Mouse (Mus musculus) kidney, adult 2 months (tissue): ENCODE measurements around the gene Pkn1. TPM values are rescaled to one million over a fixed set of nuclear protein-coding genes. Genes with fewer than 3 reads are reported as not detected.

Source experiments
- DNase-seq: peaks from one replicate; pipeline ENCODE4 v3.0.0; 2021
- H3K27ac ChIP-seq: fragments of 200-500 bp; 2 replicates; pipeline ENCODE4 v1.5.1; 2012; ENCODE audit warnings: low read depth, low read length, control low read depth, inconsistent platforms; ENCODE audit not compliant: insufficient read depth
- H3K27me3 ChIP-seq: fragments of 200-500 bp; replicated peaks from 2 replicates; pipeline ENCODE4 v1.6.1; 2012; ENCODE audit warnings: mild to moderate bottlenecking, moderate library complexity, low read length, inconsistent platforms; ENCODE audit not compliant: control insufficient read depth, insufficient read depth
- H3K36me3 ChIP-seq: fragments of 200-500 bp; 2 replicates; pipeline ENCODE4 v1.6.1; 2012; ENCODE audit warnings: mild to moderate bottlenecking, moderate library complexity, low read length, inconsistent platforms; ENCODE audit not compliant: control insufficient read depth, insufficient read depth
- H3K4me1 ChIP-seq: fragments of 200-500 bp; 2 replicates; pipeline ENCODE4 v1.6.1; 2011; ENCODE audit warnings: low read length; ENCODE audit not compliant: control insufficient read depth, insufficient read depth
- H3K4me3 ChIP-seq: fragments of 200-500 bp; 2 replicates; pipeline ENCODE4 v1.5.1; 2011; ENCODE audit warnings: mild to moderate bottlenecking, low read depth, low read length, control low read depth; ENCODE audit not compliant: insufficient read depth
- CTCF ChIP-seq: fragments of 200-500 bp; conservative IDR thresholded peaks from 2 replicates; pipeline ENCODE4 v1.5.1; 2011; ENCODE audit warnings: low read depth, mild to moderate bottlenecking, control low read depth, low read length, moderate library complexity, mixed read lengths; ENCODE audit not compliant: insufficient read depth, insufficient read length
- POLR2A ChIP-seq: fragments of 200-500 bp; IDR thresholded peaks from one replicate; pipeline ENCODE4 v1.6.1; 2011; ENCODE audit warnings: low read depth, low read length, control low read depth
- WGBS: fragments of 180-500 bp; shearing (Covaris S2); methylation state at CpG from one replicate; pipeline ENCODE4 v1.1.7; 2018; 5-methylcytosine and 5-hydroxymethylcytosine counted together
- polyA plus RNA-seq: library from polyadenylated mRNA; depleted of rRNA; stranded (reverse); fragments of >200 nt; gene quantifications from 2 replicates; pipeline ENCODE4 v1.2.3, GENCODE M21; 2012

Gene Pkn1
- polyA plus RNA-seq, 1 experiment, result 81.9 TPM

DNA sequence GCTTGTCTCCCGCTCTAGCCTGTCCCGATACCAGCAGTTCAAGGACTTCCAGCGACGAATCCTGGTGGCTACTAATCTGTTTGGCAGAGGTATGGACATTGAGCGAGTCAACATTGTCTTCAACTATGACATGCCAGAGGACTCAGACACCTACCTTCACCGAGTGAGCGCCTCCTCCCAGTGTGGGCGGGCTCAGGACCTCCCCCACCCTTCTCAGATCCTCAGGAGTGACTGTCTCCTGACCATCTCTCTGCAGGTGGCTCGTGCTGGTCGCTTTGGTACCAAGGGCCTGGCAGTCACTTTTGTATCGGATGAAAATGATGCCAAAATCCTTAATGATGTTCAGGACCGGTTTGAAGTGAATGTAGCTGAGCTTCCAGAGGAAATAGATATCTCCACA, 23.7 kb upstream of the Pkn1 start:
- no peak overlapping the region for H3K27ac ChIP-seq
- 89% methylated on average over 12 of the region's 12 CpGs for WGBS

DNA sequence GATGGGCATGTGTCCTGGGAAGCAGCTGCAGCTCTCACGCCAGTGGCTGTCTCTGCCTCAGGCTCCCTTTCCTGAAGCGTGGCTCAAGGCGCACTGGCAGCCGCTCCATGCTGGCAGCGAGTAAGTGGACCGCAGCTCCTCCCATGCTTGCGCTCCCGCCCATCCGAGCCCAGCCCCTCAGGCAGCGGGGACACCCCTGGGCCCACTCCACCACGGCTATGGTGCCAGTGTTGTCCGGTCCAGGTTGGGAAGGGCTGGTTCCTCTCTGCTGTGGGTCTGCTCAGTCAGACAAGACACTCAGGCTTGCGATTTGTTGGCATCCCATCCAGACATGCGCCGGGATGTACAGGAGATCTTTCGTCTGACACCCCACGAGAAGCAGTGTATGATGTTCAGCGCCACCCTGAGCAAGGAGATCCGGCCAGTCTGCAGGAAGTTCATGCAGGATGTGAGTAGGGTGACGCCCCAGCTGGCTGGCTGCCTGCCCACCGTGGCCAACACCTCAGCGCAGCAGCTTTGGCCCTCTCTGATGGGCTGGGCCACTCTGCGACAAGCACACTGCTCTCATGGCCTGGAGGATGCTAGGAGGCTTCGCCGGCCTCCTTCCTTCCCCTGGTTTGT, 22.5 kb upstream of the Pkn1 start:
- 71% methylated on average over 25 of the region's 25 CpGs for WGBS

More for the DNA sequence above, 23.7 kb upstream of the Pkn1 start:
- DNase-seq, result no peak
- Histone ChIP-seq H3K4me3 (no peak overlapping the region), H3K36me3 (no peaks in the 10 kb centered on the region; the same call in 1 of the 2 replicates), H3K4me1 (no peaks in the 10 kb centered on the region), H3K27me3 (no peaks in the 10 kb centered on the region)
- TF ChIP-seq POLR2A (no peak), CTCF (no peak)

DNA sequence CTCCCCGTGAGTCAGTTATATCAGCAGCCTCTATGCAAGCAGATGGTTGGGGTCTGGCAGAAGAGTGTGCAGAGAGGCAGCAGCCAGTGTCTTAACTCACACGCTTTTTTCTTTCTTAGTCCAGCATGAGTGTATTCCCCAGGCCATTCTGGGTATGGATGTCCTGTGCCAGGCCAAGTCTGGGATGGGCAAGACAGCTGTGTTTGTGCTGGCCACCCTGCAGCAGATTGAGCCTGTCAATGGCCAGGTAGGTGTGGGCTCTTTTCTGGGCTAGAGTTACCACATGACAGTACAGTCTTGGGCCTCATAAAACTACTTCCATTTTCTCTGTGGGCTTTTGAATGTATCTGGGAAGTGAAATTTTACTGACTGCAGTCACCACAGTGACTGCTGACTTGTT, 20.7 kb upstream of the Pkn1 start:
- WGBS, result 88% methylated on average over 2 of the region's 2 CpGs
- H3K4me1 ChIP-seq, result peaks cover 10% of the 10 kb centered on the region; the same call in 1 of the 2 replicates
- H3K36me3 ChIP-seq, result no peaks in the 10 kb centered on the region; the same call in 1 of the 2 replicates
- no peaks in the 10 kb centered on the region for H3K27me3 ChIP-seq
- no peak for DNase-seq
- no peak for TF ChIP-seq CTCF
- no peak for TF ChIP-seq POLR2A
- no peak overlapping the region for H3K4me3 ChIP-seq
- no peak overlapping the region for H3K27ac ChIP-seq

More for the DNA sequence above, 22.5 kb upstream of the Pkn1 start:
- Histone ChIP-seq H3K4me3 (no peak overlapping the region), H3K27ac (peak overlapping the region; percentile 24; the same call in 1 of the 2 replicates), H3K36me3 (no peaks in the 10 kb centered on the region; the same call in 1 of the 2 replicates), H3K27me3 (no peaks in the 10 kb centered on the region), H3K4me1 (peaks cover 4% of the 10 kb centered on the region; the same call in 1 of the 2 replicates)
- DNase-seq, result peak; percentile 92
- no peak for TF ChIP-seq POLR2A
- TF ChIP-seq CTCF, result no peak

DNA sequence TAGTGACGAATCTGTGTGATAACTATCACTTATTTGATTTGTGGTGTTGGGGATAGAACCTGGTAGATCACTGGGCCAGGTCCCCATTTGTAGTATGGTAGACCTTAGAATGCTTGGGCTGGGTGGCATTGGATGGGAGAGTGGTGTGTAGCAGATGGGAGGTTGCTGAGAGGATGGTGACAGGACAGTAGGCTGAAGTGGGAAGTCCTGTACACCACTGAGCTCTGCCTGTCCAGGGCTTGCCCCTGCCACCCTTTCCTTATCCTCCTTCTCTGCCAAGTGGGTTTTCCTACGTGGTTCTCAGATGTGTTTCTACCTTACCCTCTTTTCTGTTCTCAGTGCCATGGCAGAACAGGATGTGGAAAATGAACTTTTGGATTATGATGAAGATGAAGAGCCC, 20.1 kb upstream of the Pkn1 start:
- no peaks in the 10 kb centered on the region; the same call in 1 of the 2 replicates for H3K36me3 ChIP-seq
- H3K4me3 ChIP-seq, result no peak overlapping the region
- TF ChIP-seq CTCF, result no peak
- no peak for TF ChIP-seq POLR2A
- H3K4me1 ChIP-seq, result peaks cover 10% of the 10 kb centered on the region; the same call in 1 of the 2 replicates
- DNase-seq, result no peak
- no peak overlapping the region for H3K27ac ChIP-seq
- 72% methylated on average over 2 of the region's 2 CpGs for WGBS
- no peaks in the 10 kb centered on the region for H3K27me3 ChIP-seq

DNA sequence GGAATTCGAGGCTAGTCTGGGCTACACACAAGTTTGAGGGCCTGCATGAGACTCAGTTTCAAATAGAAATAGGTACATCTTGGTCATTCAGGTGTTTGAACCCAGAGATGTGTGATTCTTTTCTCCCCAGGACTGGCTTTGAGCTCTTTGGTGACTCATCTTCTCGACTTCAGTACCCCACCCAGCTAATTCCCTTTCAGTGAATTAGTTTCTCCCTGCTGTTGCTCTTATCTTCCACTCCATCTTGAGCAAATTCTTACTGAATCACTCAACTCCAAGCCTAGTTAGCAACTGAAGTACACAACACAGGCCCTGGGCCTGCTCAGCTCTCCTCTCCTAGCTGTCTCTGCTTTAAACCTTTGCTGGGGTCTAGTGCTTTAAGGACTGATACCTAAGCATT, 17.6 kb upstream of the Pkn1 start:
- no peak for TF ChIP-seq POLR2A
- TF ChIP-seq CTCF, result no peak
- H3K4me3 ChIP-seq, result no peak overlapping the region
- WGBS, result 59% methylated on average over 2 of the region's 2 CpGs
- no peak for DNase-seq
- H3K27me3 ChIP-seq, result no peaks in the 10 kb centered on the region
- peaks cover 10% of the 10 kb centered on the region; the same call in 1 of the 2 replicates for H3K4me1 ChIP-seq
- no peaks in the 10 kb centered on the region for H3K36me3 ChIP-seq
- no peak overlapping the region for H3K27ac ChIP-seq

DNA sequence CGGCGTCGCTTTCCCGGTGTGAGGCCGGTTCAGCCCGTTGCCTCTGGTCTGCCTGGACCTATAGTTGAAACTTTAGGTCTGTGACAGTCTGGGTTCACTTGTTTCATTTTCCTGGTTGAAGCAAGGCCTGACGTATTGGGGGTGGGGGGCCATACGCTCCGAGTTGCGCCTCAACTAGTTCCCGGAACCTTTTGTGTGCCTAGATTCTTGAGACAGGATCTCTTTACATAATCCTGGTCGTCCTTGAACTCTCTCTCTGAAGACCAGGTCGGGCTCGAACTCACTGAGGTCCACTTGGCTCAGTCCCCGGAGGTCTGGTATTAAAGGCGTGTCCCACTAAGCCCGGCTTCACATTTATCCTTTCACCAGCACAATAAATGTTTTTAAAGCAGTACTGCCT, 16.8 kb upstream of the Pkn1 start:
- H3K4me3 ChIP-seq, result peak overlapping the region; percentile 72
- 0 out of 2 replicates have a peak overlapping the region, but pooled peaks have one; percentile 49 for H3K27ac ChIP-seq
- H3K27me3 ChIP-seq, result no peaks in the 10 kb centered on the region
- peaks cover 10% of the 10 kb centered on the region; the same call in 1 of the 2 replicates for H3K4me1 ChIP-seq
- H3K36me3 ChIP-seq, result no peaks in the 10 kb centered on the region
- DNase-seq, result no peak
- WGBS, result under 1% methylated on average over 17 of the region's 17 CpGs
- TF ChIP-seq CTCF, result no peak
- no peak for TF ChIP-seq POLR2A

DNA sequence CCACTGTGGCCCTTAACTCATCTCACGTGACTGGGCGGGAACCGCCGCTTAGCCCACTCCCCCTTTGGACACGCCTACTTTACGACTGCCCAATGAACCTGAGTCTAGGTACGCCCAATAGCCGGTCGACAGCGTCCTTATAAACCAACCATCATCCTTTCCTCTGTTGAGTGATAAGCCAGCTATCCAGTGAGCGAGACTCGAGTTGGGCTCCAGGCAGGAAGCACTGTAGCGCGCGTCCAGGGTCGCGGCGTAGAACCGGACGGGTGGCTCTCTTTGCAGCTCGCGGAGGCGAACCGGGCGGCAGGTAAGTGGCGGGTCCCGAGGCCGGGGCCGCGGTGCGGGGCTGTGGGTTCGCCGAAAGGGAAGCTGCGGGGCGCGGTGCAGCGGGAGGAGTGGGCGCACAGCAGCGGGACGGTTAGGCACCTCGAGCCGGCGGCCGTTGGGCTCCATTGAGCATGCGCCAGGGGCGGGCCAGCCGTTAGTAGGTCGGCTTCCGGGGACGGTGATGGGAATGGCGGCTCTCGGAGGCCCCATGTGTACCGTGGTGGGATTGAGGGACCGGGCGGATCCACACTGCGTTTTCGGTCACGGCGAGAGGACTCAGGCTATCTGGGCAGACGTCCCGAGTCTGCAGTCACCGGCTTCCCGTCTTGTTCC, 16.2 kb upstream of the Pkn1 start, which contains the start of gene Ddx39:
Ddx39 (plus strand) TSS at position 147 of the 660 bp plus-strand sequence.
- no peaks in the 10 kb centered on the region for H3K27me3 ChIP-seq
- no peaks in the 10 kb centered on the region for H3K36me3 ChIP-seq
- under 1% methylated on average over 63 of the region's 63 CpGs for WGBS
- peak within 1 kb of the TSS; percentile 72 for H3K4me3 ChIP-seq
- peak within 1 kb of the TSS; percentile 74 for H3K27ac ChIP-seq
- TF ChIP-seq CTCF (no peak), POLR2A (peak; percentile 51)
- peak; percentile 100 for DNase-seq
- peaks cover 10% of the 10 kb centered on the region; the same call in 1 of the 2 replicates for H3K4me1 ChIP-seq
